Mouse (Mus musculus) bone marrow, adult 2 months (tissue): ENCODE data around the gene 4931406P16Rik.

Experiments used
- CTCF ChIP-seq: fragments of 200-500 bp; IDR thresholded peaks from 2 replicates; pipeline ENCODE4 v1.5.1; 2011; ENCODE audit warnings: low read length, control low read depth; ENCODE audit not compliant: control insufficient read depth, insufficient read depth
- POLR2A ChIP-seq: fragments of 200-500 bp; IDR thresholded peaks from 2 replicates; pipeline ENCODE4 v1.6.1; 2011; ENCODE audit warnings: low read depth, mild to moderate bottlenecking, control low read depth, low read length, borderline replicate concordance; ENCODE audit not compliant: control insufficient read depth

GRCm38 (mm10) chr7:34224308-34224707 lies 89.0 kb downstream of the 4931406P16Rik start:
- TF ChIP-seq CTCF, result no peak
- TF ChIP-seq POLR2A, result no peak
